Mouse (Mus musculus): Measurements from ENCODE around the gene Runx1.

DNA sequence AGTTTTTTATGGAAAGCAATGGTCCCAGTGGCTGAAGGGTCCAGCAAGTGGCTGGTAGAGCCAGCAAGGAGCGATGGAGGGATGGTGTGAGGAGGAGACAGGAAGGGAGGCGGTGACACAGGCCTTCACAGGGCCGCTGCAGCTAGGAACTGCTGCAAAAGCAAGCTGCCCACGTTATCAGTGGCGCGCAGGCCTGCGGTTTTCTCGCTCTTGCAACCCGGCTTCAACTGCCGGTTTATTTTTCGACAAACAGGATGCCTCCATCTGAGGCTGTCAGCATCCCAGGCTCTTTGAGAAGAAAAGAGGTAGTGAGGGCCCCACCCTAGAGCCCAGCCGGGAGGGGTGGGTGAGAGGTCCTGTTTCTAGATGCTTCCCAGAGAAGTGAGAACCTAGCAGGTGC, 24.4 kb downstream of the Runx1 start:
- TF ChIP-seq POLR2A (IDR thresholded peaks at IDR 0.05; ENCODE audit: low read depth, low read length) (no peak), JUN (IDR thresholded peaks at IDR 0.05; ENCODE audit: insufficient read depth, low read depth, low read length) (no peak), CHD1 (IDR thresholded peaks at IDR 0.05; ENCODE audit: low read depth, low read length) (no peak), MAX (IDR thresholded peaks at IDR 0.05; ENCODE audit: low read length) (no peak), MEF2A (IDR thresholded peaks at IDR 0.05; ENCODE audit: borderline replicate concordance, low read depth, low read length) (no peak), USF1 (IDR thresholded peaks at IDR 0.05; ENCODE audit: low read depth, low read length) (no peak), CTCF (conservative IDR thresholded peaks at IDR 0.05 in 1 of 2, IDR thresholded peaks at IDR 0.05 in 1 of 2; ENCODE audit: low read depth in 2 of 2, low read length in 2 of 2) (no peak), ELF1 (IDR thresholded peaks at IDR 0.05; ENCODE audit: low read depth, low read length) (no peak), USF2 (conservative IDR thresholded peaks at IDR 0.05; ENCODE audit: low read depth, low read length) (no peak), EP300 (IDR thresholded peaks at IDR 0.05; ENCODE audit: low read length) (no peak), CHD2 (IDR thresholded peaks at IDR 0.05; ENCODE audit: low read length) (no peak), E2F4 (IDR thresholded peaks at IDR 0.05; ENCODE audit: insufficient replicate concordance, low read depth, low read length) (no peak)
